8 mouse cellular contexts compared by ENCODE assay signal in genomic region chr7:118115533-118115876, GRCm38 (mm10). TPM values are rescaled to one million over a fixed set of nuclear protein-coding genes. Genes with fewer than 3 reads are reported as not detected.
DNase-seq lines count a peak whose midpoint lies in the region; ATAC-seq and TF ChIP-seq lines count a peak whose summit lies in the region.

No protein-coding gene starts in this region.

- H3K4me3 ChIP-seq in heart, embryonic 12.5 days = peak overlapping the region; percentile 93
- H3K4me3 ChIP-seq in G1E (ENCODE audit: low read depth, low read length) = peak overlapping the region; percentile 97
- peak overlapping the region; percentile 76 for H3K4me3 ChIP-seq in forebrain, postnatal 0 days (ENCODE audit: low read depth, low read length)
- H3K4me3 ChIP-seq in midbrain, embryonic 10.5 days = peak overlapping the region; percentile 95

- no peaks in the 10 kb centered on the region for H3K9me3 ChIP-seq in heart, embryonic 12.5 days (replicated peaks)
- no peaks in the 10 kb centered on the region for H3K9me3 ChIP-seq in G1E (replicated peaks)
- H3K9me3 ChIP-seq in forebrain, postnatal 0 days (ENCODE audit: low read length) = no peaks in the 10 kb centered on the region
- H3K9me3 ChIP-seq in midbrain, embryonic 10.5 days (replicated peaks) = no peaks in the 10 kb centered on the region

- peak; percentile 39; the same call in 1 of the 2 replicates for ATAC-seq in heart, embryonic 12.5 days (ENCODE audit: insufficient number of reproducible peaks, low FRiP score)
- no peak for ATAC-seq in G1E (ENCODE audit: extremely low read depth, insufficient number of reproducible peaks, low FRiP score, poor library complexity, severe bottlenecking)
- ATAC-seq in forebrain, postnatal 0 days = peak; percentile 59
- ATAC-seq in megakaryocyte progenitor cell, adult 5-6 weeks (replicated peaks; ENCODE audit: poor library complexity) = no peak; the same call in 1 of the 2 replicates

- H3K9ac ChIP-seq in heart, embryonic 12.5 days = peak overlapping the region; percentile 99
- peak overlapping the region; percentile 89 for H3K9ac ChIP-seq in forebrain, postnatal 0 days

- H3K4me1 ChIP-seq in heart, embryonic 12.5 days (replicated peaks) = peaks cover 46% of the 10 kb centered on the region
- peaks cover 76% of the 10 kb centered on the region for H3K4me1 ChIP-seq in G1E (ENCODE audit: insufficient read depth, low read depth, low read length)
- peaks cover 26% of the 10 kb centered on the region for H3K4me1 ChIP-seq in forebrain, postnatal 0 days (ENCODE audit: insufficient read depth)
- peaks cover 57% of the 10 kb centered on the region for H3K4me1 ChIP-seq in midbrain, embryonic 10.5 days

- peak overlapping the region; percentile 88 for H3K27ac ChIP-seq in heart, embryonic 12.5 days (ENCODE audit: poor library complexity, severe bottlenecking)
- H3K27ac ChIP-seq in forebrain, postnatal 0 days (ENCODE audit: low read depth, low read length) = peak overlapping the region; percentile 91
- H3K27ac ChIP-seq in midbrain, embryonic 10.5 days (replicated peaks) = peak overlapping the region; percentile 99

- WGBS in heart, embryonic 12.5 days = 0% methylated on average over 20 of the region's 20 CpGs
- WGBS in forebrain, postnatal 0 days = under 1% methylated on average over 20 of the region's 20 CpGs
- under 1% methylated on average over 20 of the region's 20 CpGs for WGBS in midbrain, embryonic 10.5 days

- no peaks in the 10 kb centered on the region for H3K27me3 ChIP-seq in heart, embryonic 12.5 days (replicated peaks)
- H3K27me3 ChIP-seq in G1E (ENCODE audit: insufficient read depth, low read length) = no peaks in the 10 kb centered on the region
- no peaks in the 10 kb centered on the region for H3K27me3 ChIP-seq in forebrain, postnatal 0 days (ENCODE audit: insufficient read depth, low read length)
- no peaks in the 10 kb centered on the region for H3K27me3 ChIP-seq in midbrain, embryonic 10.5 days (ENCODE audit: low read depth, poor library complexity, severe bottlenecking)

- TF ChIP-seq CTCF in G1E (IDR thresholded peaks at IDR 0.05; ENCODE audit: low read depth, low read length) = no peak
- no peak for TF ChIP-seq CTCF in forebrain, postnatal 0 days (IDR thresholded peaks at IDR 0.05; ENCODE audit: low read depth)

- no peak for DNase-seq in heart, postnatal 4 days
- DNase-seq in G1E (ENCODE audit: low spot score) = no peak
- no peak for DNase-seq in forebrain, postnatal 0 days
- no peak for DNase-seq in midbrain, embryonic 10.5 days (ENCODE audit: low spot score)
- DNase-seq in adrenal gland, adult 18-20 months (ENCODE audit: low spot score in 2 of 2) = no peak
- no peak for DNase-seq in layer of hippocampus, adult 9-10 months (ENCODE audit: low spot score)

- peaks cover 70% of the 10 kb centered on the region for H3K36me3 ChIP-seq in heart, embryonic 12.5 days
- H3K36me3 ChIP-seq in G1E (replicated peaks) = peaks cover 69% of the 10 kb centered on the region
- peaks cover 65% of the 10 kb centered on the region for H3K36me3 ChIP-seq in forebrain, postnatal 0 days (ENCODE audit: insufficient read depth)
- peaks cover 75% of the 10 kb centered on the region for H3K36me3 ChIP-seq in midbrain, embryonic 10.5 days

- H3K4me2 ChIP-seq in heart, embryonic 12.5 days = peak overlapping the region; percentile 97
- peak overlapping the region; percentile 86 for H3K4me2 ChIP-seq in forebrain, postnatal 0 days (ENCODE audit: low read depth)

RNA-seq across cellular contexts. Expression of gene Rps15a, which starts 0.5 kb away (rescaled TPM):
- polyA plus RNA-seq in heart, embryonic 12.5 days (2016; fragmentation: Nextera tagmentation; extraction: Ambion mirVana) = 403 and 415 TPM in 2 replicates
- total RNA-seq in heart, postnatal 4 days (2021) = 100 to 1,000 TPM; 905 to 908 TPM
- total RNA-seq in G1E (2014; fragmentation: Nextera tagmentation) (994 and 1,062 TPM in 2 replicates), G1E (2017) (1,114 and 1,598 TPM in 2 replicates)
- 15.2 and 16.0 TPM in 2 replicates for polyA plus RNA-seq in G1E (2012)
- total RNA-seq in forebrain, postnatal 0 days (2014; rRNA removed) = 192 and 221 TPM in 2 replicates
- 384 and 597 TPM in 2 replicates for polyA plus RNA-seq in forebrain, postnatal 0 days (2015; fragmentation: Nextera tagmentation; extraction: Ambion mirVana)
- polyA plus RNA-seq in midbrain, embryonic 10.5 days (2016; fragmentation: Nextera tagmentation; extraction: Ambion mirVana) = 564 and 647 TPM in 2 replicates
- 2,608 and 2,622 TPM in 2 replicates for total RNA-seq in megakaryocyte progenitor cell, adult 5-6 weeks (2015)
- total RNA-seq in megakaryocyte progenitor cell, adult 5-6 weeks (2017) = 871 and 1,175 TPM in 2 replicates
- 100 to 1,000 TPM; 759 to 809 TPM for total RNA-seq in adrenal gland, adult 18-20 months (2021)

RNA-seq across cellular contexts. Expression of gene Arl6ip1, which starts 14.0 kb away (rescaled TPM):
- polyA plus RNA-seq in heart, embryonic 12.5 days (2016; fragmentation: Nextera tagmentation; extraction: Ambion mirVana) = 369 and 385 TPM in 2 replicates
- 10 to 100 TPM; 71.5 to 81.9 TPM for total RNA-seq in heart, postnatal 4 days (2021)
- total RNA-seq in G1E (2014; fragmentation: Nextera tagmentation) = 287 and 297 TPM in 2 replicates
- total RNA-seq in G1E (2017) = 139 and 169 TPM in 2 replicates
- polyA plus RNA-seq in G1E (2012) = 16.7 and 23.3 TPM in 2 replicates
- total RNA-seq in forebrain, postnatal 0 days (2014; rRNA removed) = 292 and 386 TPM in 2 replicates
- 588 and 659 TPM in 2 replicates for polyA plus RNA-seq in forebrain, postnatal 0 days (2015; fragmentation: Nextera tagmentation; extraction: Ambion mirVana)
- polyA plus RNA-seq in midbrain, embryonic 10.5 days (2016; fragmentation: Nextera tagmentation; extraction: Ambion mirVana) = 503 and 508 TPM in 2 replicates
- 231 and 246 TPM in 2 replicates for total RNA-seq in megakaryocyte progenitor cell, adult 5-6 weeks (2015)
- 214 and 220 TPM in 2 replicates for total RNA-seq in megakaryocyte progenitor cell, adult 5-6 weeks (2017)
- total RNA-seq in adrenal gland, adult 18-20 months (2021) = 100 to 1,000 TPM; 150 to 167 TPM

Comparison
In these comparisons a context has a peak if more than half of its experiments do, and no peak if none do; other contexts are left out.
1. ATAC-seq: peak in heart, embryonic 12.5 days (single experiment) and forebrain, postnatal 0 days (single experiment); none in G1E (single experiment) and megakaryocyte progenitor cell, adult 5-6 weeks (single experiment).
2. Peak in every context shown above with its lines, with median percentiles within 50 percentile points of each other: H3K27ac ChIP-seq and H3K4me3 ChIP-seq.